ENCODE assay signal across 30 mouse cellular contexts in genomic region chr10:117304371-117304770, GRCm38 (mm10). TPM values are rescaled to one million over a fixed set of nuclear protein-coding genes. Genes with fewer than 3 reads are reported as not detected.
A peak's percentile ranks its signal among the peaks of the same experiment; 100 is the strongest.
DNase-seq lines count a peak whose midpoint lies in the region; ATAC-seq and TF ChIP-seq lines count a peak whose summit lies in the region.
"Had no signal": no experiment of that assay in that cellular context is flagged by ENCODE, and none has a peak within 500 bp of the region (broad histone marks: within the 10 kb centered on the region; RNA-seq: fewer than 3 reads in every experiment).

No protein-coding gene starts in this region.

- peaks cover 55% of the 10 kb centered on the region for H3K4me1 ChIP-seq in bone marrow macrophage, adult 2 months (ENCODE audit: control insufficient read depth, insufficient read depth, low read length)
- H3K4me1 ChIP-seq: embryonic facial prominence, embryonic 13.5 days; embryonic facial prominence, embryonic 15.5 days; forebrain, embryonic 10.5 days; forebrain, embryonic 12.5 days had no signal

- H3K4me3 ChIP-seq in bone marrow macrophage, adult 2 months (ENCODE audit: insufficient read depth, low read length), result no peak overlapping the region
- H3K4me3 ChIP-seq: embryonic facial prominence, embryonic 13.5 days; embryonic facial prominence, embryonic 15.5 days; erythroblast, embryonic 14.5 days; forebrain, embryonic 10.5 days; forebrain, embryonic 12.5 days had no signal

- no peak for TF ChIP-seq CTCF in bone marrow macrophage, adult 2 months (IDR thresholded peaks at IDR 0.05; ENCODE audit: low read depth, low read length)

- TF ChIP-seq POLR2A in bone marrow macrophage, adult 2 months (IDR thresholded peaks at IDR 0.05; ENCODE audit: borderline replicate concordance, low read depth, low read length), result no peak

- DNase-seq in 416B (ENCODE audit: low read depth), result peak; percentile 78
- DNase-seq in right cerebral cortex, adult 2 months (ENCODE audit: low spot score in 2 of 2), result no peak
- no peak for DNase-seq in lung, postnatal 10 days
- DNase-seq: adrenal gland, adult 8-10 months; adrenal gland, postnatal 14 days; adrenal gland, postnatal 36 days; B cell, adult 2 months; cerebellum, adult 11 months; cerebellum, adult 18-20 months; cerebellum, adult 8-10 months; cerebellum, adult 9-11 months; cerebellum, postnatal 14 days; cerebellum, postnatal 36 days; embryo, embryonic 11 days had no signal

- H3K27ac ChIP-seq in bone marrow macrophage, adult 2 months (ENCODE audit: insufficient read depth, low read depth, low read length), result peak overlapping the region; percentile 100
- H3K27ac ChIP-seq: embryonic facial prominence, embryonic 13.5 days; embryonic facial prominence, embryonic 15.5 days; forebrain, embryonic 10.5 days; forebrain, embryonic 12.5 days had no signal

- peak; percentile 36; the same call in 1 of the 2 replicates for ATAC-seq in monocyte, adult 5-6 weeks (replicated peaks; ENCODE audit: insufficient number of reproducible peaks, low FRiP score, low TSS enrichment, poor library complexity, severe bottlenecking)
- ATAC-seq: activated CD4-positive, CD25-positive, alpha-beta regulatory T cell, adult 4 months; CD4-positive, CD25-positive, alpha-beta regulatory T cell, adult 4 months; forebrain, embryonic 14.5 days; forebrain, embryonic 16.5 days; Patski had no signal

RNA-seq across cellular contexts. Expression of gene Lyz1, which starts 11.7 kb away (rescaled TPM):
- polyA plus RNA-seq in bone marrow macrophage, adult 2 months (2012; ENCODE audit: insufficient read depth, insufficient read length, missing spikeins), result 90.7 and 94.4 TPM in 2 replicates
- total RNA-seq in monocyte, adult 5-6 weeks (2017), result 19.1 to 44.2 TPM (median 37.4 TPM) in 3 replicates
- total RNA-seq: CH12.LX; common myeloid progenitor, adult 5-6 weeks had no signal
- polyA plus RNA-seq: CD4-positive, CD25-positive, alpha-beta regulatory T cell, adult 4 months; embryonic facial prominence, embryonic 11.5 days; embryonic facial prominence, embryonic 13.5 days; erythroblast, embryonic 14.5 days; forebrain, embryonic 10.5 days; forebrain, embryonic 12.5 days; forebrain, embryonic 14.5 days; forebrain, embryonic 16.5 days; G1E had no signal

RNA-seq across cellular contexts. Expression of gene Lyz2, which starts 22.2 kb away (rescaled TPM):
- 36,853 and 37,625 TPM in 2 replicates for polyA plus RNA-seq in bone marrow macrophage, adult 2 months (2012; ENCODE audit: insufficient read depth, insufficient read length, missing spikeins)
- 6,968 to 13,798 TPM (median 13,210 TPM) in 3 replicates for total RNA-seq in monocyte, adult 5-6 weeks (2017)
